Mouse (Mus musculus) left cerebral cortex, adult 18-20 months (tissue): Measurements from ENCODE around the gene Irs3. TPM values are rescaled to one million over a fixed set of nuclear protein-coding genes. Genes with fewer than 3 reads are reported as not detected.
"Not testable (repeated sequence)": the region's sequence is repeated elsewhere in the genome, so short reads cannot be mapped to it uniquely, and the experiment has no call there.

Source experiments
- DNase-seq, 2 experiments: peaks; one replicate each; pipeline ENCODE4 v3.0.0; 2021 to 2022; ENCODE audit warnings: low spot score in 2 of 2, mixed read lengths in 1 of 2
- total RNA-seq, 2 experiments: library from RNA; stranded (reverse); gene quantifications; 2 replicates each; pipeline ENCODE4 v1.2.3; 2021

The Irs3 gene
- total RNA-seq, 2 experiments from 2014 or later: 0.44 to 0.87 TPM

DNA sequence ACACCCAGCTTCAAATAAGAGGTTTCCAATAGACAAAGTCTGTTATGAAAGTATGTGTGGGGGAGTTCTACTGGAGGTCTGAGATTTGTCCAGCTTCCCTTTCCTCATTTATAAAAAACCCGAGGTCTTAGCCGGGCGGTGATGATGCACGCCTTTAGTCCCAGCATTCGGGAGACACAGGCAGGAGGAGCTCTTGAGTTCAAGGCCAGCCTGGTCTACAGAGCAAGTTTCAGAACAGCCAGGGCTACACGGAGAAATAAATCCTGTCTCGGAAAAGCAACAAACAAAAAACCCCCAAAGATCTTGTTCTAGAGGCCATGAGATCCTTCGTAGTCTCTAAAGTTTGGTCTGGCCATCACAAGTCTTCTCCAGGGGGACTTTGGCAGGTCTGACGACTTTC is 17.5 kb downstream of the Irs3 start:
- no peak for DNase-seq

DNA sequence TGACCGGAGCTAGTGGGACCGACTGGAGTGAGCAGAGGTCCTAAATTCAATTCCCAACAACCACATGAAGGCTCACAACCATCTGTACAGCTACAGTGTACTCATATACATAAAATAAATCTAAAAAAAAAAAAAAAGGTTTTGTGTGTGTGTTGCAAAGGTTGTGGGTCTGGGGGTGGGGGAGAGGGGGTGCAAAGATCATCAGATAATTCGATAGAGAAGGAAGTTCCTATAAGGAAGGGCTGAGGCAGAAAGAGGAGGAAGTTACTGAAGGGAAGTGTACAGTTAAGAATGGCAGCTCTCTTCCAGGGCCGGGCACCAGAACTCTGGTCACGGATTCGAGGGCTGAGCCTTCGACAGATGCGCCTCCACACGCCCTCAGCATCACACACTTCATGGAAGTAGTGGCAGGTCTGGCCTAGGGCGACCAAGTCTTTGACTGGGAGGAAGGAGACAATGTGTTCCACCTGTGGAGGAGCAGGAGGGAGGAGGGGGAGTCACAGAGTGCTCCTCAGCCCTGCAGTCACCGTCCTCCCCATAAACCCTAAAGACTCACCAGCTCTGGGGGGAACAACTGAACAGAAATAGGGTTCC is 21.5 kb downstream of the Irs3 start:
- no peak for DNase-seq

DNA sequence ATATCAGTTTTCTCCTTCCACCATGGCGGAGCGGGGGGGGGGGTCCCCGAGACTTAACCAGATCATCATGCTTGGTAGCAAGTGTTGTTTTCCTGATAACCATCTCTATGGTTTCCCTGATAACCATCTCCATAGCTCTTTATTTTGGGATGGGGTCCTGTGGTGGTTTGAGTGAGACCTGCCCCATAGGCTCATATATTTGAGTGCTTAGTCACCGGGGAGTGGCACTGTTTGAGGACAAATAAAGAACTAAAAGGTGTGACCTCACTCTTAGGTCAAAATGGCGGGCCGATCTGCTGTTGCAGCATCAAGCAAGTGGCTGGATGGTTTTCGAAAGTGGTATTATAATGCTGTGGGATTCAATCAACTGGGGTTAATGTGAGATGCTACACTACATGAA is 30.2 kb downstream of the Irs3 start:
- DNase-seq: no peak

DNA sequence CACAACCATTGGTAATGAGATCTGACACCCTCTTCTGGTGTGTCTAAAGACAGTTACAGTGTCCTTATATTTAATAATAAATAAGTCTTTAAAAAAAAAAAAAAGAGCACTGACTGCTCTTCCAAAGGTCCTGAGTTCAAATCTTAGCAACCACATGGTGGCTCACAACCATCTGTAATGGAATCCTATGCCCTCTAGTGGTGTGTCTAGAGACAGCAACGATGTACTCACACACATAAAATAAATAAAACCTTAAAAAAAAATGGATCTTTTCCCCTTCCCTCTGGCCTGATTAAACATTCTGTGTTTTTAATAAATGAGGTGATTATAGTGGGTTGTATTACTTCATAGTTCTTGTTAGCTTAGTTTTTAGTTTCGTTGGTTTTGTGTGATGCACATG is 30.6 kb downstream of the Irs3 start:
- DNase-seq: not testable (repeated sequence)

DNA sequence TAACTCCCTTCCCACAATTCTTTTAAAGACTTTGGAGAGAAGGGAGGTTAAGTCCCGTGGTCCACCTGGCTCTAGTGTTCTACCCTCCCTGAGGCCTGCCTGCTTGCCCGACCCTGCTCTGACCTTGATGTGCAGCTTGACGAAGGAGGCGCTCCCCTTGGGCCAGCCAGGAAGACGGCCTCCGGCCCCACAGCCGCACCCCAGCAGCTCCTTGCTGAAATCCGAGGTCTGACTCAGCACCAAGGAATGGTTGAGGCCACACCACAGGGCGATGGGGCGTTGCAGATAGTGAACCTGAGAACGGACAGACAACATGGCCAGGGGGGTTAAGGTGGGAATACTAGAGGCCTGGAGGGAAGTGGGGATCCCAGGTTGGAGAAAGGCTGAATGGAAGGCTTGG is 32.0 kb downstream of the Irs3 start, which contains the start of gene Pcolce:
Gene Pcolce, minus strand, starts transcription at position 235 of the 400 bp plus-strand sequence.
- no peak for DNase-seq

DNA sequence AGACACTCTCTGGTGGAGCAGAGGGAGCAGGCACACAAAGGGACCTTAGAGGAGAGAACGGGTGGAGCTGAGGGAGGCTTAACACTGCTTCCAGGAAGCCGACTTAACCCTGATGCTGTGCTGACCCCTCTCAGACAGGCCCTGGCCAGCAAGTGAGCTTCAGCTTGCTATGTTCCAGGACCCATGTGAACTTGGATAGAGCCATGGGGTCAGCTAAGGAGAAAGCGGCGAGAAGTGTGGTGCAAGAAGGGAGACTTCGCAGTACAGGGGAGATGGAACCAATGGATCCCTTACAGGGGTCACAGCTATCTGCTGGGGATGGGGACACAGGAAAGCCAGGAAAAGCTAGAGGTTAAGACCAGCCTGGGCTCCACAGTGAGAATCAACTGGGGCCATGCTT is 32.4 kb downstream of the Irs3 start:
- no peak for DNase-seq

DNA sequence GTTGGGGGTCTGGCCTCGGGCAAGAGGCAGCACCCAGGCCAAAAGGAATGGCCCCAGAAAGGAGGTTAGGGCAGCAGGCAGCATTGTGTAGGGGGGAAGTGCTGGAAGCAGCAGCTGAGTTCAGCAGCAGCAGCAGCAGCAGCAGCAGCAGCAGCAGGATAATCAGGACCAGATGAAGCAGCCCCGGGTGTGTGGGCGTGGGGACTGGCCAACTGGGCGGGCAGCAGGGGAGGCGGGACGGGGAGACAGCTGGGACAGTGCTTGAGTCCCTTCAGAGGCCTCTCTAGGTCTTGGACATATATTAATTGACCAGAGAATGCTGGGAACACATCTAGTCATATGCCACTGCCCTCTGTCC is 34.3 kb downstream of the Irs3 start:
- DNase-seq: no peak

DNA sequence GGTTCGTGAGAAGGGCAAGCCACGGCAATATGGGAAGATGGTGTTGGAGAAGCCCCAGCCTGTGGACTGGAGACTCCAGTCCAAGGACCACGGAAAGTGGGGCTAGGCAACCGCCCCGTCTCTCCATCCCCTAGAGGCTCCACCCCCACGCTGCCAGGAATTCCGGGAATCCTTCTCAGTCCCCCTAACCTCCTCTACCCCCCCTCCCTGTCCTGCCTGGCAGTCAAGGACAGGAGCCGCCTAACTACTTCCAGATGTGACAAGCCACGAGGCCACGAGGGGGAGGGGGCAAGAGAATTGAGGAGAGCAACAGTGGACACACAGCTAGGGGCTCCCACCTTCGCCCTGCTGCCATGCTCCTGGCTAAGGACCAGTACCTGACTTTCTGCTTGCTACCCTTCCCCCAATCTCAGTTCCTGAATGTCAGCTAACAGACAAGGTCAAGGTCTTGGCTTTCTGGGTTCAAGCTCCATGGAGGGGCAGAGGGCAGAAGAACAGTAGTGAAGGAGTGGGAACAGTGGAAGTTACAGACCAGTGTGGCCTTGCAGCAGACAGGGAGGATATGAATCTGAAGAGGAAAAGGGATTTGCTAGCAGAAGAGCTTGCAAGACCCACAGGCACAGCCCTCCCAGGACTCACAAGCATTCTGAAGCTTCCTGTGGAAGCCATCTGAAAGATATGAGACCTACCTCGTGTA is 34.8 kb downstream of the Irs3 start:
- no peak for DNase-seq

DNA sequence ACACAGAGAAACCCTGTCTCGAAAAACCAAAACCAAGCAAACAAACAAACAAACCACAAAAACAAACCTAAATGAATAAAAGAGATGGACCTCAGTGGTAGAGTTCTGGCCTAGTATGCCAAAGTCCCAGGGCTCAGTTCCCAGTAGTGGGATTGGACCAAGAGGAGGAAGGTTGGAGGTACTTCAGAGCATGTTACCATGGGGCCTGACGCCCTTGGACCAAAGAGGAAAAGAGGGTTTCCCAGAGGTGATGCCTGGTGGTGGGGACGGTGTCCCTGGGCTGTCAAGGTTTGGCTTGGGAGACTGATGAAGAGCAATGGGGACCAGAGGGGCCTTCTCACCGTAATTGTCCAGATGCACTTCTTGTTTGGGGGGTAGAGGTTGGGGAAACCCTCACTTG is 35.5 kb downstream of the Irs3 start:
- DNase-seq: no peak

DNA sequence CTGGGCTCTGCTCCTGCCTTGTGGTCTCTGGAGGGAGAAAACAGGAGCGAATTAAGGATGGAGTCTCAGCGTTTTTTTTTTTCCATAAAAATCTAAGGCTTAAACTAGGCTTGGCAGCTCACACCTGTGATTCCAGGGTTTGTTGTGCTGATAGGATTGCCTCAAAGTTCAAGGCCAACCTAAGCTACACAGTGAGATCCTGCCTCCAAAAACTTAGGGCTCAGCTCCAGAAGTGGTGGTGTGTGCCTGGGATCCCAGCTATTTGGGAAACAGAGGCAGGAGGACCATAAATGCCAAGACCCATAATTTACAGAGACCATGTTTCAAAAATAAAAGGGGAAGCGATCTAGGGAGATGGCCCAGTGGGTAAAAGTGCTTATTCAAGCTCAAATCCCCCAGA is 36.2 kb downstream of the Irs3 start:
- no peak for DNase-seq

DNA sequence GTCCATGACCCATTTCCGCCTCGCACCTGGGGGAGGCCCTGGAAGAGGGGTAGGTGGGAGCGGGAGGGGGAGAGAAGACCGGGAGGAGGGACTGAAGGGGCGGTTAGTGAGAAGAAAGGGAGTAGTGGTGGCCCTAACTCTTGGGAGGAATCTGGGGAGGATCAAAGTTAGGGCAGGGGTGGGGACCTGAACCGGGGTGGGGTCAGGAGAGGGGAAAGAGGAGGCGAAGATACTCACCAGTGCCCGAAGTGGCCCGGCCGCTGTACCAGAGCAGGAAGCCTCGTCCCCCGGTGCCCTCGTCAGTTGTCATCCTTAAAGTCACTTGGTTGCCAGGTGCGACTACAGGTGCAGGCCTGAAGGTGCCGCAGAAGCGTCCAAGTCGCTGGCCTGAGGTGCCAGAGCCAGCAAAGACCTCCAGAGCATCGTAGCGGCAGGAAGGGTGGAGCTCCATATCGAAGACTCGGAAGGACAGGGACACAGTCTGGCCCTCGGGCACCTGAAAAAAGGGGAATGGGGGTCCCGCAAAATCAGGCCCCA is 36.8 kb downstream of the Irs3 start:
- no peak for DNase-seq

DNA sequence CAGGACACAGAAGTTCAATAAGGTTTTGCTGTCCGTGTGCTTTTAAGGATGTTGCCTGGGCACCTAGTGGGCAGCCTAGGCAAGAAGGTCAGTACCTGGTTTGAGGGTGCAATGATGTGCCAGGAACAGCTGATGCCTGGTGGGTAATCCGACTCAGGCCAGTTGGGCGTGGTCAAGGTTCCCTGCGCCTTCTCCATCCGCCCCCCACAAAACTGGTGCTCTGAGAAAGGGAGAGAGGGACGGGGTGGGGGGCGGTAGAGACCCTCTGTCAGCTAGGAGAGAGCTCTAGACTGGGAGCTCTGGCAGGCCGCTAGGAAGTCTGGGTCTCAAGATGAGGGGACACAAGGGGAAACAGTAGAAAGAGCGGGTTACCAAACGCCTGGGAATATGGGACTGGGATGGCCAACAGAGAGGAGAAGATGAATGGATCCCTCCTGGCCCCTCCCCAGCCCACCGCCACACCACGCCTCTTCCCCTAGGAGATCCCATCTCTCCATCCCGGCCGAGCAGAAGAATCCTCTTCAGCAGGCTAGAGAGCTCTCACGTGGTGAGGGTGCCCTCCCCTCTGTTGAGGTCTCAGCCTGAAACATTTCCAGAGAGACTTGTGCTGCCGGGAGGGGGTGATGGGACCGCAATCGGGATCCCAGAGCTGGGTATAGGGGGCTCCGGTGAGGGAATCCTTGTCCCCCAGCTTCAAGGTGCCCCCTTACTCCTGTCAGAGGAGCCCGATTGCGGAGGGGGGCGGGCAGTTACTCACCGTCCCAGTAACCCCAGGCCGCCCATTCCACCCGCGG is 37.5 kb downstream of the Irs3 start:
- no peak for DNase-seq

DNA sequence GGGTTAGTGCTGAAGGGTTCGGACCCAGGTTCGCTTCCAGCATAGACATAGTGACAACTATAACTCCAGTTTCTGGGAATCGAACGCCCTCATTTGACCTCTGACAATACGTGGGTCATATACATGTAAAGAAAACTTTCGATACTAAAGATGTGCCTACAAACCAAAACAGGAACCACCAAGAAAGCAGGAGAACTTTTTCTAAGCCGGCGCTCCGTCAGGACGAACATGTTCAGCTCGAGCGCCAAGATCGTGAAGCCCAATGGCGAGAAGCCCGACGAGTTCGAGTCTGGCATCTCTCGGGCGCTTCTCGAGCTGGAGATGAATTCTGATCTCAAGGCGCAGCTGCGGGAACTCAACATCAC is 44.2 kb downstream of the Irs3 start:
- DNase-seq: no peak

DNA sequence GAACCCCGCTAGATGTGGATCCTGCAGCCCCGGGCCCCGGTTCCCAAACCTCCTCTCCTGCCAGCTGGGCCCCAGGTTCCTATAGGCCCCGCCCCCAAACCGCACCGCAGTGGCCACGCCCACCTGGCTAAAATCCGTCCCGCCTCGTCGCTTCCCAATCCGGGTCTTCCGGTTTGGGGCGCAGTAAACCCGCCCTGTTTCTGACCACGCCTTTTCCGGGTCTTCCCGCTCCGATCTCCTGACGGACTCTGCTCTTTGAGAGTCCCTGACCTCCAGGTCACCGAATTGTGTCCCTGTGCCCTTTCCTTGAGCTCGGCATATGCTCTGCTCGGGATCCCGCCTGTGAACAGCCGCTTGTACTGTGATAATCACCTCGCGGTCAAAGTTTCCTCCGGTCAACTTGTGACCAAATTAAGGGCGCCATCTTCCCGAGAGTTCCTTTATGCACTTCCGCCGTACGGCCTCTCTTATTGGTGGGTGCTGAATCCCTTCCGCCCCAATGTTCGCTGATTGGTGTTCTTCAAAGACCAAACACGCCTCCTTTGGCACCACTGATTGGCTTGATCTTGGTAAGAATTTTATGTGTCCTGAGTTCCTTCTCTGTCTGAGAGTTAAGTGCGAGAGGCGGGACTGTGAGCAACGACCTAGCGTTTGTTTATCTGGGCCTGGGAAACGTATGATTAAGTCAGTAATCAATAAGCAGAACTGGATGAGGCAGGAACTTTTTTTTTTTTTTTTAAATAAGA is 44.7 kb downstream of the Irs3 start, which contains the start of gene Mospd3:
Gene Mospd3, minus strand, starts transcription at position 440 of the 746 bp plus-strand sequence.
- DNase-seq: peak; percentile 94 to 95

DNA sequence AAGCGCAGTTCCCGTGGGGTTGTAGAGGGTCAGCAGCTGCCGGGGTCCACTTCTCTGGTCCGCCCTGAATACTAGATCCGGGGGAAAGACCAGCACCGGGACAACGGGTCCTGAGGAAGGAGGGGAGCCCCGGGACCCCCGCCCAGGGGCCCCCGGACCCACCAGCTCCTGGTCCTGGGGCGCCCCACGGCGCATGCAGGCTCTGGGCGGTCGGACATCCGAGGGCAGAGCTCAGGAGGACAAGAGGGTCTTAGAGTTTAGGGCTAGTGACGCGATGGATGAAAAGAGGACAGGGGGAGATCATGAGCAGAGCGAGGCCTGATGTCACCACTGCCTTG is 45.3 kb downstream of the Irs3 start:
- no peak for DNase-seq

DNA sequence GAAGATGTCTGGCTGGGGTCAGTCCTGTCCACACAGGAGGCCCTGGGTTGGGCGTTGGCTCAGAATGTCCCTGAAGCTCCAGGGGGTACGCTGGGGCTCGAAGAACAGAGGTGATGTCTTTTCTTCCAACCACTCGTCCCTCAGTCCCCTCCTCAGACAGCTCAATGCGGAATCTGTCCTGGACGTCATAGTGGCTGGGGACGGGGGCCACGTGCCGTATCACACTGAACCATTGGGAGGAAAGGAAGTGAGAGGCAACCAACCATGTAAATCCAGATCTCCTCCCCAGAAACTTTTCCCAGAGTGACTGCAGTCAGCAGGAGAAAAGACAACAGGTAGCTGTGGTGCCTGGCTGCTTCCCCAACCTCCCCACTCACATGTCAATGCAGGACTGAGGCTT is 45.9 kb downstream of the Irs3 start:
- no peak for DNase-seq

DNA sequence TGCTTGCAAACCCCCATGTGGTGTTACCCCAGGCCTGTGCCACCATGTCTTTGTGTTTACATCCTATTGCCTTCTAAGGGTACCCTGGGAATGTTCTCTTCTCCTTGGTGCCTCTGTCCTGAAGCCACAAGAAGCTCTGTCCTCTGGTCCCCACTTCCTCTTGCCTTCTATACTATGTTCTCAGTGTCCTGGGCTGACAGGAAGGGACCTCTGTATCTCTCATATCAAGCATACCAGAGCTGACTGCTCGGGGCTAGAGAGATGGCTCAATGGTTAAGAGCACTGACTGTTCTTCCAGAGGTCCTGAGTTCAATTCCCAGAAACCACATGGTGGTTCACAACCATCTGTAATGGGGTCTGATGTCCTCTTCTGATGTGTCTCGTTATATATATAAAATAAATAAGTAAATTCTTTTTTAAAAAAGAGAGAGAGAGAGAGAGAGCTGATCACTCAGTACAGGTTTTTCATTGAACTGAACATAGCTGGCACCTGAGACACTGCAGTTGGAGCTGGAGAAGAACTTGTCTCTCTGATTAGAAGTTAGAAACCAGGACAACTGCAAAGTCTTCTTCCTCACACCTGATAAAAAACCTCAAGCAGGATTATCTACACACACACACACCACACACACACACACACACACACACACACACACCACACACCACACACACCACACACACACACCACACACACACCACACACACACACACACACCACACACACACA is 47.3 kb downstream of the Irs3 start:
- DNase-seq: no peak

DNA sequence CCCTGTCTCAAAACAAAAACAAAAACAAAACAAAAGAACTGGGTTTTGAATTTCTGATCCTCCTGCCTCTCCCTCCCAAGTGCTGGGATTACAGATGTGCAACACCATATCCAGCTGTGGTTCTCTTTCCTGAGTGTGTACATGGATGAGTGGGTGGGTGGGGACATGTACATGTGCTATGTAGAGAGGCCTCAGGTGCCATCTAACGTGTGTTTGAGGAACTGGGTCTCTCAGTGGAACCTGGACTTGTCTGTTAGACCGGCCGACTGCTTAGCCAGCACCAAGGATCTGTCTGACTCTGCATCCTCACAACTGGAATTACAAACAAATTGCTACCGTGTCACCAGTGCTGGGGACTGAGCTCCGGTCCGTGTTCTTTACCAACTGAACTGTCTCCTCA is 47.9 kb downstream of the Irs3 start:
- no peak for DNase-seq

DNA sequence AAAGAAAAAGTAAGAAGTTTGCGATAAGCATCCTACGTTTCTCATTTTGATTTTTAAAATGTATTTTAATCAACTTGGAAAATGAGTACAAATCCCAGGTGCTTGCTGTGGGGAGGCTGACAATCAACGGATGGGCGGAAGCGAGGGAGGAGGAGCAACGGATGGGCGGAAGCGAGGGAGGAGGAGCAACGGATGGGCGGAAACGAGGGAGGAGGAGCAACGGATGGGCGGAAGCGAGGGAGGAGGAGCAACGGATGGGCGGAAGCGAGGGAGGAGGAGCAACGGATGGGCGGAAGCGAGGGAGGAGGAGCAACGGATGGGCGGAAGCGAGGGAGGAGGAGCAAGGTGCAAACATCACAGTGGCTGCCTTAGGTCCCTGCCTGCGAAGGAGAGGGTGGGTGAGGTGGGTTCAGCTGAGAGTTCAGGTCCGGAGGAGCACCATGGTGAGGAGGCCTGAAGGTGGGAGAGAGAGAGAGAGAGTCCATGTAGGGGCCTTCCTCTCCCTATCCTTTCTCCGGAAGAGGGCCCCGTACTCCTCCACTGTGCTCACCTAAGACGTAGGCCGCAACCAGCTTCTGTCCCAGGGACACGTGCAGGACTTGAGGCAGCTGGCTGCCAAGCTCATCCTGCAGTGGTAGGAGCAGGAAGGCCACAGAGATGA is 48.8 kb downstream of the Irs3 start:
- DNase-seq: no peak

DNA sequence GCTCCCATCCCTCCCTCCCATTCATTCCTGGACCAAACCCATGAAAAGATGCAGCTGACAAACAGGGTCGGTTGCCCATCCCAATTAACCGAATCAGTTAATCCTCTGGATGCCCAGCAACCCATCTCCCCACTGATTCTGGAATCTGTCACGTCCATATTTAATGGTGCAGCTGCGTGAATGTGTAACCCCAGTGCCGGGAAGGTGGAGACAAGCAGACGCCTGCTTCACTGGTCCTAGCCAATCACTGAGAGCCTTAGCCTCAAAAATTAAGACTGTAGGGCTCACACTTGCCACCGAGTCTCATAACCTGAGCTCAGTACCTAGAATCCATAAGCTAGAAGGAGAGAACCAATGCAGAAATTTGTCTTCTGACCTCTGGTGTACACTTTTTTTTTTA is 49.6 kb downstream of the Irs3 start:
- DNase-seq: no peak
